Mouse (Mus musculus) activated CD4-positive, CD25-positive, alpha-beta regulatory T cell, adult 4 months (primary cell): ENCODE data around the gene Ap1s1. TPM values are rescaled to one million over a fixed set of nuclear protein-coding genes. Genes with fewer than 3 reads are reported as not detected.

Experiments used
- ATAC-seq: one replicate; pipeline ENCODE4 v1.8.0; 2017
- polyA plus RNA-seq, 2 experiments: library from polyadenylated mRNA; unstranded; fragments of 100-300 nt; shearing (Covaris generic); gene quantifications; one replicate each; pipeline ENCODE4 v1.2.1; 2017

Gene Ap1s1
- polyA plus RNA-seq, 2 experiments from 2014 or later, result 71.3 to 90.7 TPM

- ATAC-seq, result no peak
Observed at GRCm38 (mm10) chr5:137062601-137063000, 16.7 kb upstream of the Ap1s1 start.

GRCm38 (mm10) chr5:137061809-137062481, 16.0 kb upstream of the Ap1s1 start:
- no peak for ATAC-seq

GRCm38 (mm10) chr5:137054873-137055272, 8.9 kb upstream of the Ap1s1 start:
- ATAC-seq, result no peak

GRCm38 (mm10) chr5:137054299-137054698, 8.4 kb upstream of the Ap1s1 start:
- no peak for ATAC-seq

GRCm38 (mm10) chr5:137051914-137052505, 6.1 kb upstream of the Ap1s1 start:
- ATAC-seq, result no peak

- ATAC-seq, result no peak
Observed at GRCm38 (mm10) chr5:137051125-137051524, 5.2 kb upstream of the Ap1s1 start.

- no peak for ATAC-seq
Observed at GRCm38 (mm10) chr5:137046991-137047390, 1.1 kb upstream of the Ap1s1 start.

- peak; percentile 22 for ATAC-seq
Observed at GRCm38 (mm10) chr5:137046324-137046718, 386 bp upstream of the Ap1s1 start.

- no peak for ATAC-seq
Observed at GRCm38 (mm10) chr5:137043997-137044396, 1.9 kb downstream of the Ap1s1 start.

GRCm38 (mm10) chr5:137041442-137041841, 4.5 kb downstream of the Ap1s1 start:
- ATAC-seq, result no peak

GRCm38 (mm10) chr5:137039453-137039852, 6.5 kb downstream of the Ap1s1 start:
- no peak for ATAC-seq

GRCm38 (mm10) chr5:137036211-137036610, 9.7 kb downstream of the Ap1s1 start:
- no peak for ATAC-seq

GRCm38 (mm10) chr5:137032641-137033074, 13.3 kb downstream of the Ap1s1 start:
- peak; percentile 70 for ATAC-seq

- ATAC-seq, result no peak
Observed at GRCm38 (mm10) chr5:137032033-137032421, 13.9 kb downstream of the Ap1s1 start.

GRCm38 (mm10) chr5:137031076-137032032, 14.6 kb downstream of the Ap1s1 start:
- no peak for ATAC-seq

GRCm38 (mm10) chr5:137030416-137030810, 15.5 kb downstream of the Ap1s1 start:
- ATAC-seq, result no peak

- ATAC-seq, result peak; percentile 67
Observed at GRCm38 (mm10) chr5:137029643-137030415, 16.1 kb downstream of the Ap1s1 start.

GRCm38 (mm10) chr5:137029273-137029585, 16.7 kb downstream of the Ap1s1 start:
- ATAC-seq, result no peak

- no peak for ATAC-seq
Observed at GRCm38 (mm10) chr5:137028561-137029272, 17.2 kb downstream of the Ap1s1 start.

GRCm38 (mm10) chr5:137026092-137026491, 19.8 kb downstream of the Ap1s1 start, which contains the start of gene Vgf:
Vgf (plus strand) TSS chr5:137026392.
- ATAC-seq, result no peak

GRCm38 (mm10) chr5:137025132-137025531, 20.8 kb downstream of the Ap1s1 start:
- ATAC-seq, result peak; percentile 79

- ATAC-seq, result no peak
Observed at GRCm38 (mm10) chr5:137024318-137024717, 21.6 kb downstream of the Ap1s1 start.
